Mouse (Mus musculus) heart, adult 2 months (tissue): ENCODE results near the gene Serpinc1.

Experiments used
- CTCF ChIP-seq: fragments of 200-600 bp; IDR thresholded peaks from 2 replicates; pipeline ENCODE4 v1.8.1; 2022; ENCODE audit warnings: antibody characterized with exemption, mild to moderate bottlenecking, moderate library complexity
- POLR2A ChIP-seq: fragments of 200-500 bp; IDR thresholded peaks from 2 replicates; pipeline ENCODE4 v1.6.1; 2011; ENCODE audit warnings: mild to moderate bottlenecking, low read depth, low read length, control low read depth; ENCODE audit not compliant: insufficient read depth

GRCm38 (mm10) chr1:160985477-160985876 lies 7.1 kb downstream of the Serpinc1 start:
- TF ChIP-seq CTCF (no peak), POLR2A (no peak)
